Mouse (Mus musculus) MEL-GATA-1-ER (cell line): ENCODE measurements around the gene Gm21294.
"Not testable (repeated sequence)": the region's sequence is repeated elsewhere in the genome, so short reads cannot be mapped to it uniquely, and the experiment has no call there.

Experiments
- DNase-seq: peaks from one replicate; pipeline ENCODE4 v3.0.0-alpha.2; 2012; ENCODE audit warnings: low read depth; ENCODE audit errors: extremely low read depth

The Gm21294 gene

DNA sequence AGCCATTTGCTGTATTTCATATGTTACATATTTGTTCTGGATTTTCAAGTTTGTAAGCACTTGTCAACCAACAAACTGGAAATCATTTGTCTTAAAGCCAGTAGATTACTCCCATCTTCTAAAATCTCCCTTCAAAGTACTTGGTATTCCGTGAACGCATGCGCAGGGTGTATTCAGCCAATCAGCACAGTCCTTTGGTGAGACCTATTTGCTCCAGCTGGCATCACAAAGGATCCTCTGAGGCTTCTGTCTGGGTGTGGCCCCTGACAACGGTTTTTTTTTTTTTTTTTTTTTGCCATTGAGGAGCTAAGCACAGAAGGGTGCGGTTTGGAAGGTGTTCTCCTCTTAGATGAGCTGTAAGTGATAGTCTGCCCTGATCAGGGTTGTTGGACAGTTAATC lies at the start of gene Gm21294:
Gm21294 (plus strand) TSS at position 301 of the 400 bp plus-strand sequence.
- not testable (repeated sequence) for DNase-seq

DNA sequence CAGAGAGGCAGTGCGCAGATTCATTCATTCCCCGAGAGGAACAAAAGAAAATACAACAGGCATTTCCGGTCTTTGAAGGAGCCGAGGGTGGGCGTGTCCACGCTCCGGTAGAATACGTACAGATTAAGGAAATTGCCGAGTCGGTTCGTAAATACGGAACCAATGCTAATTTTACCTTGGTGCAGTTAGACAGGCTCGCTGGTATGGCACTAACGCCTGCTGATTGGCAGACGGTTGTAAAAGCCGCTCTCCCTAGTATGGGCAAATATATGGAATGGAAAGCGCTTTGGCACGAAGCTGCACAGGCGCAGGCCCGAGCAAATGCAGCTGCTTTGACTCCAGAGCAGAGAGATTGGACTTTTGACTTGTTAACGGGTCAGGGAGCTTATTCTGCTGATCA lies 73.6 kb downstream of the Gm21294 start:
- not testable (repeated sequence) for DNase-seq
